Mouse (Mus musculus) E14TG2a.4 (cell line): ENCODE measurements around the gene Slc9a2.

Experiments used
- CTCF ChIP-seq: conservative IDR thresholded peaks from 2 replicates; pipeline ENCODE4 v1.5.1; 2014; ENCODE audit warnings: low read length
- POU5F1 ChIP-seq: IDR thresholded peaks from 2 replicates; pipeline ENCODE4 v1.6.1; 2014; ENCODE audit warnings: low read length, borderline replicate concordance

DNA sequence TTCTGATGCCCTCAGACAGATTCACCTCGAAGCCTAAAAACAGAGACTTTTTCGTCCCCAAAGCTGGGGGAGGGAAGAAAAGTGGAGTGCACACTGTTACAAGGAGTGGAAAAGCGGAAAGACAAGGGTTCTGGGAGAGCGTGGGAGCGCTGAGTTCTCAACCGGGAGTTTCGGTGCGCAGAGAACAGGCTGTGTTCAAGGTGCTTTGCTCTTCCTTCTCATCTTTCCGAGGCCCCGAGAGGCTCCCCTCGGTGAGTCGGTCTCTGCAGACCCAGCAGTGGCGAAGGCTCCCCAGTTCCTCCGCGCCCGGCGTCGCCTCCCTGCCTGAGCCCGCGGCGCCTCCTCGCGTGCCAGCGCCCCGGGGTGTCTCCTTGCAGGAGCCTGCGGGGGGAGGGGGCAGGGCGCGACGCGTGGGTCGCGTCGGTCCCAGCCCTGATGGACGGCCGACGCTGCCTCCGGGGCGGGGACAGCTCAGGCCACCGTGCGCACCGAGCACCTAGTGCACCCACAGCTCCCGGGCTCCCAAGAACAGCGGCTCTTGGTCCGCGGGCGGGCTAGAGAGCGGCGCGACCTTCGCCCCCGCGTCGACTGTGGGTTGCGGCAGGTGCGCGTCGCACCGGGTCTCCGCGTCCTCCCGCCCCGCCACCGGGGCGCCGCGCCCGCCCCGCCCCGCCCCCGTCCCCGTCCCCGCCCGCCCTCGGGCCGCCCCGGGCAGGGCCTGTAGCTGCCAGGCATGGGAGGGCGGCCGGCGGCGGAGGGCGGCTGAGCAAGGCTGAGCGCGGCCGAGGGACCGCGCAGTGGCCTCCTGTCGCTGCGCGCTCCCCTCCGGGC is 709 bp downstream of the Slc9a2 start:
- no peak for TF ChIP-seq CTCF
- no peak for TF ChIP-seq POU5F1
